Mouse (Mus musculus) brain, embryonic 18.5 days (tissue): ENCODE measurements around the gene Trappc6a.

ENCODE experiments used
- DNase-seq: peaks from one replicate; pipeline ENCODE4 v3.0.0-alpha.2; 2012; ENCODE audit warnings: low read depth, low spot score

The Trappc6a gene

DNA sequence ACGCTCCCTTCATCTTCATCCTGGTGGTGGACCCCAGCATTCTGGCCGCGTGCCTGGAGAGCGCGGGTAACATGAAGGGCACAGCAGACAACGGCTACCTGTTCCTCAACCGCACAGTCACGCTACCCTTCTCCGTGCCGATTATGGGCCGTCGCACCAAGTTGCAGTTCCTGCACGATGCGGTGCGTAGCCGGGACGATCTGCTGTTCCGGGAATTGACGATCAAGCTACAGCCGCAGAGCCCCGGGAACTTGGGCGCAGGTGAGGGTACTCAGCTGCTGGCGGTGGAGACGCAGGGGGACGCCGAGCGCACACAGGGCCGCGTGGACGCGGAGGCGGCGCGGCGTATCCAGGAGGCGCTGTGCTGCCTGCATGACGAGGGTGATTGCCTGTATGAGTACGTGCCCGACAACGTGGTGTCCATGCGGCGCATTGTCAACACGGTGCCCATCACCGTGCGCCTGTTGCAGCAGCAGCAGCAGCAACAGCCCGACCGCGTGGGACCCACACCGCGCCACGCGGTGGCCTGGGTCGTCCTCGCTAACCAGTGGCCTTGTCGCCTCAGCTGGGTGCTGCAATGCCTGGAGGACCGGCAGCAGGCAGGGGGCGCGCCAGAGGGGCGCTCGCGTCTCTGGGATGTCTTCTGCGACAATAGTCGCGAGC lies 15.7 kb downstream of the Trappc6a start:
- DNase-seq: peak; percentile 56

DNA sequence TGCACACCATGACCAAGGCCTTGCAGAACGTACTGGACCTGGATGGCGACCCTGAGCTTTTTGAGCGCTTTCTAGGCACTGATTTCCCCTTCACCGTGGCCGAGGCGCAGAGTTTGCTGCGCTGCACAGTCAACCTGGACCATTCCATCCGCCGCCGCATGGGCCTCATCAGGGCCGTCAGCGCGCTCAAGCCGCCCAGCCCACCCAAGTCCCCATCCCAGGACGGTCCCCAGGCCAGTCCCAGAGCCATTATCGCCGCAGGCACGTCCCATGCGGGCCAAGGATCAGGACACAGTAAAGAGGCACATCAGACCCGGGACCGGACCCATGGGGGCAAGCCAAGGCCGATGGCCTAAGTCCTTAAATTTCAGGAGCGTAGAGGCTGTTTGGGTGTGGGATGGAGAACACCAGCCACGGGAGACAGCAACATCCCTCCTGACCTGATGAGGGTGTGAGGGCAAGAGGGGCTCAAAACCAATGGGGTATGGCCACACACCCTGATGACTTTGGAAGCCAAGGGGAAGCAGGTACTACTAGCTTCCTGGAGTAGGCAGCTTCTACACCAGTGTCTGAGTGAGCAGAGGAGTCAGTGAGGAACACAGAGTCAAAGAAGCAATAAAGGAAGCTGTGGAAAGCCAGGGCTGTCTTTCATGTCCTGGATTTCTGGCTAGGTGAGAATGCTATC lies 16.4 kb downstream of the Trappc6a start:
- no peak for DNase-seq

DNA sequence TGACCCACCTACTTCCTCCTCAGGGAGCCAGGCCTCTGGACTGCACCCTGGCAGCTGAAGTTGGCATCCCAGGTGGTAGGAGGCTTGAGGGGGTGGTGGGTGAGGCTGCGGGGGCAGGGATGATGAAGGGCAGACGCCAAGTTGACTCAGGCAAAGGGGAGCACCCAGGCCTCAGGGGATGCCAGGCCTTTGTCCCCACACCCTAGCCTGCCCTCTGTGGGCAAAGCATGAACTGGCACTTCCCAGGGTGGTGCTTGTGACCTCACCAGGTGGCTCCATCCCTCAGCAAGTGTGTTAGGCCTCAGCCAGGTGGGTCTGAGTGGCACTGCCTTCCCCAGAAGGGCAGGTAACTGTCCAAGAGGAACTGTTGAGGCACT lies 16.9 kb downstream of the Trappc6a start:
- no peak for DNase-seq

DNA sequence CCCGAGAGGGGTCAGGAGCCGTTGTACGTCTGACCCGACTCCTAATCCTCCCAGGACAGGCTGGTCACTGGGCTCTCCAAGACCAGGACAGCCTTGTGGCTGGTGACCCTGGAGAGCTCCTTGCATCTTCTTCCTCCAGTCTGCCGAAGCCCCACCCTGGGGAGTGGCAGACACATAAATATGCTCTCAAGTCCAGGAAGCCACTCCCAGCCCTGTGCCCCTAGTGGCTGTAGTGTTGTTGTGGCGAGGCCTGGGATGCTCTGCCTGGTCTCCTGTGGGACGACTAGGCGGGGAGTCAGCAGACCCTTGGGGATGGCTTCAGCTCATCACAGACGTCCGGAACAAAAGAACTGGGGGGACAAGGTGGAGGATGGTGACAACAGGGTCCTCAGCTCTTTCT lies 22.9 kb downstream of the Trappc6a start:
- no peak for DNase-seq

DNA sequence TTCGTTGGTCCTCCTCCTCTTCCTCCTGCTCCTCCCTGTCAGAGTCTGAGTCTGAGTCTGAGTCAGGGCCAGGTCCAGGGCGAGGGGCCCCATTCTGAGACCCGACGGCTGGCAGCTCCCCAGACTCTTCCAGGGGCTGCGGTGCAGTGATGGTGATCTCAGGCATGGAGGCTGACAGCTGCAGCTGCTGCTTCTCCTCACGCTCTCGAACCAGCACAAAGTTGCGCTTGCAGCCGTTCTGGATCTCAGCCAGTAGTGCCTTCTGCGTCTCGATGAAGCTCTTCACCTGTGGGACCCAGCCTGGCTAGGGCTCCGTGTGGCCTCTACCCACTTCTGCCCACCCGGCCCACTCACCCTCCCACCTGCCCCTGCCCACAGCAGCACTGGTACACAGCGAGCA lies 24.0 kb downstream of the Trappc6a start:
- DNase-seq: no peak

DNA sequence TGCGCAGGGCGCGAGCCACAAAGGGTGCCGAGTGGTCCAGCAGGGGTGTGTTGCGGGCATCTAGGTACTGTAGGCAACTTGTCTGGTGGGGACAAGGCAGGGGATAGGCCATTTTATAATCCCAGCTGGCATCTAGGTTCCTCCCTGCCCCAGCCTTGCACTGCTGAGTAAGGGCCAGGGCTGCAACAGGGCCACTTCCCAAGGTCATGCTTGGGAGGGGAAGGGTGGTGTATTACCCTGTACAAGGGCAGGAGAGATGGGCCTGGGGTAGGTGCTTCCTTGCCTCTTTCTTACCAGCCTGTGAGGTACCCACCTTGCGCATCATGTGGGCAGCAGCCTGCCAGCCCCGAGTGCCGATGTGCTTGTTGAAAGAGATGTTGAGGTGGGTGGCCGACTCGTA lies 26.5 kb downstream of the Trappc6a start:
- no peak for DNase-seq

DNA sequence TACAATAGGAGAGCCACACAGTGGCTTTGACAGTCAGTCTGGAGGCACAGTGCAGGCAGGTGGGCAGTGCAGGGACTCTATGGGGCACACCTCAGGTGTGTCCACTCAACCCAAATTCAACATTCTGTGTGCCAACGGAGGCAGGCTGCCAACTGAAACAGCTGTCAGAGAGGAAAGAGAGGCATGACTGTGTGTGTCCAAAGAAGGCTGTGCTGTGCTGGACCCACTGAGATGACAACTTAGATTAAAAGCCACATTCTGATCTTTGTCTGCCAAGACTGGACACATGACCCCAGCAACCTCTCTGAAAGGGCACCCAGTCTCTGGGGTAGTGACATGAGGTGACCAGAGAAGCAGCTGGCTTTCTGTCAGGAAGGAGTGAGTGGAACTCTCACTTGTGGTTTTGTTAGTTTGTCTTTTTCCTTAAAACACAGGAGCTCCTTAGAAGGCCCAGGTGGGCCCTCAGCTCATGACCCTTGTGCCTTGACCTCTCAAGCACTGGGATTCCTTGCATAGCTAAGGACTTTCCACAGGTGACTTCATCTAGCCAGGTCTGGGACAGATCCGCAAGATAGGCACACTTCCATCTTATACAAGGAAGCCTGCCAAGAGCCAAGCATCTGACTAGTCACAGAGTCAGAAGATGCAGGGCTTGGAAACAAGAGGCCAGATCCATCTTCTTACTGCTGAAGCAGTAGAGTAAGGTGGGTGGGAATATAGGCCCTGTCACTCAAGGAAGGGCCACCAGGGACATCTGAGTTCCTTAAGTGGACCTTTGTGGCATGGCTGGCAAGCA lies 32.8 kb downstream of the Trappc6a start:
- DNase-seq: no peak

DNA sequence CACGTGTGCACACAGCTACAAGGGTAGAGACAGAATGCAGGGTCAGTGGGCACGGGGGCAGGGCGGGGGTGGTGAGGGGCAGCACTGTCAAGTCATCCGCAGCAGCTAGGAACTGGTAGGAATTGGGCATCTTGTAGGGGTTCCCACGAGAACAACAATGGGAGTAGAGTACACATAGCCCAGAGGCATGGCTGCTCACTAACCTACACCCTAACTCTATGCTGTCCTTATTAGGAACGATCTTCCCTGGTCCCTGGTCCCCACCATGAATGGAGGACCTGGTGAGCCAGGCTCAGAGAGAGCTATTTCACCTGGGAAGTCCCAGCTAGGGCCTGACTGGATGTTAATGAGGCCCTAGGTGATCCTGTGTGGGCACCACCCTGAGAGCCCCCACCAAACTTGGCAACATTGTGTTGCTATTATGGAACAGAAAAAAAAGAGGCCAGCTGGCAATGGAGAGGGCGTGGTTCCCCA lies 33.5 kb downstream of the Trappc6a start:
- no peak for DNase-seq

DNA sequence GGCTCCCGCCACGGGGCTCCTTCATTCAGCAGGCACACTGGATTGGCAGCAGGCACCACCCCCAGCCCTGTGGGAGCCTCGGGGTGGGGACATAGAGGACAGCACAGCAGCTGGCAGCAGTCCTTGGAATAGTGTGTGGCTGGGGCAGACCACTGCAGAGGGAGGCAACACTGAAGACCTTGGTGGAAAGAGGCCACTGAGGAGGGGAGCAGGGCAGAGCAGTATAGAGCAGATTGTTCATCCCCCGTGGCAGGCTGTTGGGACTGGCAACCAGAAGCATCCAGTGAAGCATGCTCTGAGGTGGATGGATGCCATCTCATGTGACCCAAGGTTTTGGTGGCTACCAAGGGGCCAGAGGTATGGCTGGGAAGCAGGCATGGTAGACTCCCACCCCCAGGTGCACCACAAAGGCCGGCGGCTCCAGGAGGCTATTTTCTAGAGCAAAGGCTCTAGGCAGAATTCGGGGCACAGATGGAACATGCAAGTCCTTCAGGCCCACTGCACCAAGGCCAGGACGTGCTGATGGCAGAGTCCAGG lies 34.0 kb downstream of the Trappc6a start:
- no peak for DNase-seq

DNA sequence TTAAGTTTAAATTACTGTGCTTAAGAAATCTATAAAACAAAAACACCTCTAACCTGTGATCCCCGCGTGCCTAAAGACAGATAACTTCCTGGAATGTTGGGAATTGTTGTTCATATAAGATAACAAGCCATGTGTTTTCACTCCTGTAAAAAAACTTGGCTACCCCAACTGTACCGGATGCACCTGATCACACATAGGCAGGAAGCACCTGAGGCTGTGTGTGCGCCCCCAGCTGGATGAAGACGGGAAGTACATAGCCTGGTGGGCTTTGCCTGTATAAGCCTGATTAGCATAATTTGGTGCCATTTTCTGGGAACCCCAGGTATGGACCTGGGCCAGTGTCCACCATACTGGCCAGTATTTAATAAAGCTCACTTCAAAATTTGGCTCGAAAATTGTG lies 35.4 kb downstream of the Trappc6a start:
- DNase-seq: no peak

DNA sequence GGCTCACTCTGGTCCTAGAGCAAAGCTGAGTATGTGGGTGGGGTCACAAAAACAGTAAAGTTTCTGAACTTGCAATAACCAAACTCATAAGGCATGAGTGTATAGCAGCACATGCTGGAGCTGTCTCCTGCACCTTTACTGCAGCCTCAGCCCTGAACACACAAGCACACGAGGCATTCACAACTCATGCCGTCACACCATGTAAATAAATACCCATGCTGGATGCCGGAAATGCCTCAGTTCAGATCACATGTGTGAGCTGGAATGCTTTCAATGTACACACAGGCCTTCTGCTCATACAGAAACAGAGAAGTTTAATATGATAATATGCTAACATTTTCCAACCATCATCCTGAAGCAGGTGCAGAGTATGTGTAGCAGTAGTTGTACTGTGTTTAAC lies 37.8 kb downstream of the Trappc6a start:
- no peak for DNase-seq

DNA sequence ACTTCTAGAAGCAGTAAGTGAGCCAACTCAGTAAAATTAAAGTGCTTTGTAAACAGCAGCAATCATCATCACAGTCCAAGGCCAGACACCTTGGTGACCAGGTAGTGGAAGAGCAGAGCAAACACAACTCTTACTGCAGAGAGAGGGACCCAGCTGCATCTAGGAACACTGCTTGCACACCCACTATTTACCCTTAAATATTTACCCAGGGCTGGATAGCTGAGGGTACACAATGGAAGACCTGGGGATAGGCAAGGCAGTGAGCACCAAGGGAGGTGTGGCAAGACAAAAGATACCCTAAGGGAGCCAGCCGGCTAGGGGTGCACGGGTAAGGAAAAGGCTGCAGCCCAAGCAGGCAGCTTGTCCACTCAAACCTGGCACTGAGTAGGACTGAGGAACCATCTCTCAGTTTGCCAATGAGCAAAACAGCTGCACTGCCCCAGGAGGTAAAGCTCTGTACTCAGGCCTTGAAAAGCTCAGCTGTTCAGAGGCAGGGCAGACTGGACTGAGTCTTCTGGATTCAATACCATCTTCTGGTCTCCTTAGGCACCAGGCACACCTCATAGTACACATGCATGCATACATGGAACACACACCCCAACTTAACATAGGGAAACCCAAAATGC lies 39.3 kb downstream of the Trappc6a start:
- DNase-seq: no peak

DNA sequence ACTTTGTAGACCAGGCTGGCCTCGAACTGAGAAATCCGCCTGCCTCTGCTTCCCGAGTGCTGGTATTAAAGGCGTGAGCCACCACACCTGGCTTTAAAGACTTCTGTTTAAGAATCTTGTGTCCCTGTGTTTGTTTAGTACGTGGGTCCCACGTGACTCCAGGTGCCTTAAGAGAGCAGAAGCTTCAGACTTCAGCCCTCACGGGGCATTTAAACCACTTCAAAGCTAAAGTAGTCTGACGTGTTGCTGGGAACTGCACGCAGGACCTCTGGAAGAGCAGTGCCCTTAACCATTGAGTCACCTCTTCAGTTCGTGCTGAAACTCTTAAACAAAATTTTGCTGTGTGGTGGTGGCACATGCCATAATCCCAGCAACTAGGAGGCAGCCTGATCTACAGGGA lies 41.2 kb downstream of the Trappc6a start:
- no peak for DNase-seq

DNA sequence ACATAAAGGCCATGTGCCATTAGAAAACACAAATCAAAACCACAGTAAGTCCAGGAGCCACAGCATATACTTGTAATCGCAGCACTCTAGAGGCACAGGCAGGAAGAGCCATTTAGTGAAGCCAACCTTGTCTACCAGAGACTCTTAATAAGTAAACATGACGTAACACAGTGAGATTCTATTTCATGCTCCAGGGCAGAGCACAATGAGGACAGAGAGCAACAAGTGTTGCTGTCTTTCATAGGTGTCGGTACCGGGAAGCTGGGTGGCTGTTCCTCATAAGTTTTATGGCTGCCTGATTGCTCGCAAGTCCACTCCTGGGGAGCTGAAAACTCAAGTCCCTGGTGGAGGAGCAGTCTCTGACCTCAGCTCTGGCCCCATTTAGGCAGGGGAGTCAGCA lies 43.4 kb downstream of the Trappc6a start:
- DNase-seq: no peak

DNA sequence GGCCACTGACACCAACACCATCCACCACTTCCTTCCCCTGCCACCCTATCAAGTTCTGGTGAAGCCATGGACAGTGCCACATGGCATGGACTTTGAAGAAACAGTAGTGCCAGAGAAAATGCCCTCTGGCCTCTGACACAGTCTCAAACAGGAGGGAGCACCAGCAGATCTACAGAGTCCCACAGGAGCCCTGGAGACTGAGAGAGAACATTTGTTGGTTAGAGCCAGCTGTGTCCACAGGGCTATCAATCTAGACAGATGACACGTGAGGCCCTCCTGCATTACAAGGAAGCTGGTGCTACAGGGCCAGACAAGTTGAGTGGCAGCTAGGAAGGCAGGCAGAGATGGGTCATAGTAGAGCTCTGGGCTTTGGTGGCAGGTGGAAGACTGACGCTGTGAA lies 44.2 kb downstream of the Trappc6a start:
- DNase-seq: no peak

DNA sequence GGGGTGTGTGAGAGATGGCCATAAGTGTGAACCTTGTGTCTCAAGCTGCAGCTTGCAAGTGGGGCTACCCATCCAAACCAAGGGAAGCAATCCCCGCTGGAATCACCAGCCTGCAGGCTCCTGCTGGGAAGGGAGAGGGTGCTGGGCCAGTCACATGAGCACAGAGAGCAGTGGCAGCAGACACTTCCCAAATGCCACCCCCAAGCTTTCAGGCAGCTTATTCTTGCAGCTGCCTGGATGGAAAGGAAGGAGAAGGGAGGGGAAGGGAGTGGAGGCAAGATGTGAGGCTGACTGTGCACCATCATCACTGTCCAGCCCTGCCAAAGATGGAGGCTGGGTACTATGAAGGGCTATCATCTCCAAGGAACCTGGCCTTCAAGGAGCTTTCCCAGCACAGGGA lies 46.0 kb downstream of the Trappc6a start:
- no peak for DNase-seq

DNA sequence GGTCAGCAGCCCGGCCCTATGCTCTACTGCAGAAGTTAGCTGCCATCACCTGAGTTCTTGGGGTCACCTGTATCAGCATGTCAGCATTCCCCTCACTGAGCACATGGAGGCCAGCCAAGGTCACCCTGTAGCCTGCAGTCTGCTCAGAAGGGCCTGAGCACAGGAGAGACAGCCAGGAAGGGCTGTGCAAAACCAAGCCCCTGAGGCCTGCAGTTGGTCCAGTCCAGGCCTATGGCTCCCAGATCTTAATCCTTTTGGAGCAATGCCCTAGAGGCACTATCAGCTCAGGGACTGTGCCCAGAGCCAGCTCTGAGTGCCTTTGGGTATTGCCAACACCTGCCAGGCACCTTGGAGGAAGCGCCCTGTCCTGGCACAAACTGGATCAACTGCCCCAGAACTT lies 48.9 kb downstream of the Trappc6a start:
- no peak for DNase-seq

DNA sequence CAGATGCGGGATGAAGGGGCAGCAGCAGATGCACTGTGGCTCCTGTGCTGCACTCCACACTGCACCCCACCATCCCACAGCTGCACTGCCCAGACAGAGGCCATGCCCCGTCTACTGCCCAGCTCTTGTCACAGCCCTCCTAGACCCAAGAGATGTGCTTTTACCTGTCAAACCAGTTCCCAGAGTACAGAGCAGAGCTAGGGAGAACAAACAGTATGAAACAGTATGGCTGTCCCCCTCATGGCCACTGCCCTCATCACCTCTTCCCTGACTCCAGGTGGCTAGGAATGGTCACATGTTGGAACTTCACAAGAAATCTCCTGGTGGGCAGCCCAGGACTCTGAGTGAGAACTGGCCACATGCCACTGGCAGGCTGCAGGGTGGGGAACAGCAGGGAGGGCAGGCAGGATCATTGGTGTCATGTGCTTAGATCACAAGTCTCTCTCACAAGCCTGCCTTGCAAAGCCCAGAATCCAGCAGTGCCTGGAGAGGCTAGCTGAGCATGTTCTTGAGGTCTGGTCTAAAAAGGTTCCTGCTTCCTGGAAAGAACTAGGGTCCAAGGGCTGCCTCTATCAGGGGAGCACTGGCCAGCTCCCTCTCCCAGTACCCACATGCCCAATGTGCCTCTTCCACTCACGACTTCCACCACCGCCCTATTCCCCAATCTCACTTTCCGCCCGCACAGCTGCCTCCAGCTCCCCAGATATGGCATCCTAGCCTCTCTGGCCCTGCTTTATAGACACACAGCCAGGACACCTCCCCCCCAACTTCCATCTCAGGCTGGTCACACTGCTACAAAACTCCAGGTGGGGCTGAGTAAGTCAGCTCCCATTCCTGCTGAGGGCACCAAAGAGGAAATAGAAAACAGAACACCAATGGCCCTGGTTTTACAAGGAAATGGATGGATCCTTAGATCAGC lies 50.0 kb downstream of the Trappc6a start:
- no peak for DNase-seq

DNA sequence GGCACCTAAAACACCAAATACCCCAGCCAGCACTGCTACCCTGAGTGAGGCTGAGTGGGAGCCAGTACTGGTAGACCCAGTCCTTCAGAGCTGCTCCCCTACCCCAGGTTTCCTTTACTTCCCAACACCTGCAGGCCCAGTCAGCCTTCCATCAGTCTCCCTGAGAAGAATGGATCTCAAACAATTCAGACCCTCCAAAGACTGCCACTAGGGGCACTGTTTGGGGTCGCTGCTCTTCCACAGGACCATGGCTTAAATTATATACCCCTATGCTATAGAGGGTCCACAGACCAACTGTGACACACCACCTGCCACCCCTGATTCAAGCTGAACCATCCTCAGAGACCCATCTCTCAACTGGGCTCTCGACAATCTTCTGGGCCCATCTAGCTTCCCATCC lies 50.8 kb downstream of the Trappc6a start:
- DNase-seq: no peak

DNA sequence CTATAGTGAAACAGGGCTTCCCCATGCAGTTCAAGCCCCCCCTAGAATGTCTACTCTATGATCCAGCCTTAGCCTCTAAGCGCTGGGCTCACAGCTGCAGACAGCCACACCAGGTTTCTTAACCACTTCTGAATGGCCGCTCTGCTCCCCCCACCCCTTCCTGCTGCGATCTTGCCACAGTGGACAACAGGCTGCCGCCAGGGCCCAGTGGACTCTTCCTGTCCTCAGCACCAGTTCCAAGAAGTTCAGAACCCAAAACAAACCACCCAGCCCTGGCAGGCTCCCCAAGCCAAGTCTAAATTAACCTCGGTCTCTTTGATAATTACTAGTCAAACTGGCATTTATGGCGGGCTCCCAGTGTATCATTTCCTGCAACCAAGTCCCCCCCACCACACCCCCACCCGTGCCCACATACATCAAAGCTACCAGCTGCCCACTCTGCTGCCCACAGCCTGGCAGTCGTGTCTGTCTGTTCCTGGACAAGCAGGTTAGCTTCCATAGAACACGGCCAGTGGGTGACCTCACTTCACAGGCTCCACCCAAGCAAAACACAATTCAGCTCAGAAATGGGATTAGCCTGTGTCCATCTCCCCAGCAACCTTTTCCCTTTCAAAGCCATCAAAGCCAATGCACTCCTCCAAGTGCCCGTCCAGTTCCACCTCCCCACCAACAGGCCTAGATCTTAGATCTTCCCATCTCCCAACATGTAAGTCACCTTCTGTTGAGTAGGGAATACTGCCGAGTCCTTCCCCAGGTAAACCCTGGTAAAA lies 52.5 kb downstream of the Trappc6a start:
- no peak for DNase-seq
